Mouse (Mus musculus) lung, postnatal 0 days (tissue): ENCODE results near the gene Selenof.

Experiments
- CTCF ChIP-seq: IDR thresholded peaks from 2 replicates; pipeline ENCODE4 v1.5.1; 2016; ENCODE audit warnings: antibody characterized with exemption, mild to moderate bottlenecking
- EP300 ChIP-seq: IDR thresholded peaks from 2 replicates; pipeline ENCODE4 v1.6.1; 2016; ENCODE audit warnings: antibody characterized with exemption, mild to moderate bottlenecking, control low read depth

GRCm38 (mm10) chr3:144586731-144587130 lies 16.6 kb downstream of the Selenof start:
- TF ChIP-seq CTCF: no peak
- TF ChIP-seq EP300: no peak
